Mouse (Mus musculus) forelimb bud, embryonic 11.5 days (tissue): ENCODE results near the gene Lct.
A peak's percentile ranks its signal among the peaks of the same experiment; 100 is the strongest.
"Not testable (repeated sequence)": the region's sequence is repeated elsewhere in the genome, so short reads cannot be mapped to it uniquely, and the experiment has no call there.

Experiments used
- DNase-seq: peaks from one replicate; pipeline ENCODE4 v3.0.0-alpha.2; 2012; ENCODE audit warnings: low read depth, low spot score

The Lct gene

GRCm38 (mm10) chr1:128328218-128328617 is at the start of gene Lct:
Lct (minus strand) TSS chr1:128328318.
- DNase-seq = no peak

- no peak for DNase-seq
These were observed 48.7 kb upstream of the Lct start for GRCm38 (mm10) chr1:128376841-128377240.

- DNase-seq = no peak
These were observed 44.2 kb upstream of the Lct start for GRCm38 (mm10) chr1:128372143-128372860.

GRCm38 (mm10) chr1:128368732-128369441 is 40.8 kb upstream of the Lct start:
- DNase-seq = peak; percentile 28

GRCm38 (mm10) chr1:128360601-128361000 is 32.5 kb upstream of the Lct start:
- DNase-seq = no peak

- DNase-seq = peak; percentile 96
These were observed 31.6 kb upstream of the Lct start, which contains the start of gene Mcm6 for GRCm38 (mm10) chr1:128359554-128360376. Mcm6 (minus strand) TSS chr1:128359664.

- DNase-seq = no peak
These were observed 30.9 kb upstream of the Lct start for GRCm38 (mm10) chr1:128358916-128359553.

GRCm38 (mm10) chr1:128358276-128358675 is 30.2 kb upstream of the Lct start:
- no peak for DNase-seq

- DNase-seq = no peak
These were observed 29.3 kb upstream of the Lct start for GRCm38 (mm10) chr1:128357452-128357851.

- no peak for DNase-seq
These were observed 25.0 kb upstream of the Lct start for GRCm38 (mm10) chr1:128353092-128353491.

- no peak for DNase-seq
These were observed 16.1 kb upstream of the Lct start for GRCm38 (mm10) chr1:128344232-128344631.

- DNase-seq = no peak
These were observed 9.7 kb upstream of the Lct start for GRCm38 (mm10) chr1:128337708-128338320.

GRCm38 (mm10) chr1:128330313-128330712 is 2.2 kb upstream of the Lct start:
- DNase-seq = no peak

- DNase-seq = no peak
These were observed 953 bp downstream of the Lct start for GRCm38 (mm10) chr1:128327165-128327564.

GRCm38 (mm10) chr1:128324776-128325175 is 3.3 kb downstream of the Lct start:
- no peak for DNase-seq

- no peak for DNase-seq
These were observed 5.0 kb downstream of the Lct start for GRCm38 (mm10) chr1:128323026-128323643.

- not testable (repeated sequence) for DNase-seq
These were observed 8.9 kb downstream of the Lct start for GRCm38 (mm10) chr1:128319266-128319665.

- DNase-seq = no peak
These were observed 13.5 kb downstream of the Lct start for GRCm38 (mm10) chr1:128314665-128315064.

- DNase-seq = no peak
These were observed 19.1 kb downstream of the Lct start for GRCm38 (mm10) chr1:128309043-128309442.

- DNase-seq = no peak
These were observed 24.2 kb downstream of the Lct start for GRCm38 (mm10) chr1:128303900-128304299.
